Mouse (Mus musculus) urinary bladder, postnatal 4 days (tissue): Measurements from ENCODE around the gene Zc3h14.

Source experiments
- DNase-seq, 2 experiments: peaks; one replicate each; pipeline ENCODE4 v3.0.0; 2021 to 2022; ENCODE audit warnings: low spot score in 2 of 2

Zc3h14 gene

GRCm38 (mm10) chr12:98737801-98738350 lies 8.9 kb upstream of the Zc3h14 start:
- DNase-seq = no peak

GRCm38 (mm10) chr12:98741011-98741501 lies 5.7 kb upstream of the Zc3h14 start:
- DNase-seq = no peak

GRCm38 (mm10) chr12:98745626-98746025 lies 1.1 kb upstream of the Zc3h14 start:
- DNase-seq = no peak

GRCm38 (mm10) chr12:98746131-98746530 lies 633 bp upstream of the Zc3h14 start:
- DNase-seq = peak in 1 of 2 experiments; percentile 45

GRCm38 (mm10) chr12:98747380-98747753 lies 603 bp downstream of the Zc3h14 start:
- DNase-seq = no peak

GRCm38 (mm10) chr12:98757636-98758035 lies 10.9 kb downstream of the Zc3h14 start:
- no peak for DNase-seq

GRCm38 (mm10) chr12:98759700-98760099 lies 12.9 kb downstream of the Zc3h14 start:
- no peak for DNase-seq

- DNase-seq = no peak
Observed at GRCm38 (mm10) chr12:98766241-98766640, 19.5 kb downstream of the Zc3h14 start.

- no peak for DNase-seq
Observed at GRCm38 (mm10) chr12:98777509-98777908, 30.7 kb downstream of the Zc3h14 start.

GRCm38 (mm10) chr12:98779148-98779547 lies 32.4 kb downstream of the Zc3h14 start:
- no peak for DNase-seq

- DNase-seq = no peak
Observed at GRCm38 (mm10) chr12:98784251-98784650, 37.5 kb downstream of the Zc3h14 start.

GRCm38 (mm10) chr12:98795731-98796318 lies 49.1 kb downstream of the Zc3h14 start:
- DNase-seq = no peak

- no peak for DNase-seq
Observed at GRCm38 (mm10) chr12:98800334-98800733, 53.6 kb downstream of the Zc3h14 start.

GRCm38 (mm10) chr12:98802245-98802644 lies 55.5 kb downstream of the Zc3h14 start:
- DNase-seq = no peak

GRCm38 (mm10) chr12:98804078-98804748 lies 57.4 kb downstream of the Zc3h14 start:
- no peak for DNase-seq

- DNase-seq = no peak
Observed at GRCm38 (mm10) chr12:98820781-98821180, 74.0 kb downstream of the Zc3h14 start.

- DNase-seq = no peak
Observed at GRCm38 (mm10) chr12:98831122-98831521, 84.4 kb downstream of the Zc3h14 start.

- DNase-seq = no peak
Observed at GRCm38 (mm10) chr12:98832929-98833598, 86.3 kb downstream of the Zc3h14 start.

GRCm38 (mm10) chr12:98833901-98834300 lies 87.1 kb downstream of the Zc3h14 start:
- no peak for DNase-seq

GRCm38 (mm10) chr12:98834879-98835278 lies 88.1 kb downstream of the Zc3h14 start:
- no peak for DNase-seq

GRCm38 (mm10) chr12:98835466-98835865 lies 88.7 kb downstream of the Zc3h14 start:
- DNase-seq = no peak
